Mouse (Mus musculus) gastrocnemius, postnatal 25 days (tissue): Measurements from ENCODE around the gene 1700028P14Rik. TPM values are rescaled to one million over a fixed set of nuclear protein-coding genes. Genes with fewer than 3 reads are reported as not detected.
"Not testable (repeated sequence)": the region's sequence is repeated elsewhere in the genome, so short reads cannot be mapped to it uniquely, and the experiment has no call there.

Experiments
- DNase-seq: peaks from one replicate; pipeline ENCODE4 v3.0.0; 2022
- long read RNA-seq, 2 experiments: library from polyadenylated mRNA; stranded (forward); transcript quantifications; one replicate each; pipeline ENCODE4 v2.0.0; 2021
- total RNA-seq, 2 experiments: library from RNA; stranded (reverse); gene quantifications; 1 replicate in 1 of 2; 2 replicates in 1 of 2; pipeline ENCODE4 v1.2.3; 2021

1700028P14Rik gene
- not detected for total RNA-seq
- long read RNA-seq, experiment 1: 0 reads
- long read RNA-seq, experiment 2: 0 reads

DNA sequence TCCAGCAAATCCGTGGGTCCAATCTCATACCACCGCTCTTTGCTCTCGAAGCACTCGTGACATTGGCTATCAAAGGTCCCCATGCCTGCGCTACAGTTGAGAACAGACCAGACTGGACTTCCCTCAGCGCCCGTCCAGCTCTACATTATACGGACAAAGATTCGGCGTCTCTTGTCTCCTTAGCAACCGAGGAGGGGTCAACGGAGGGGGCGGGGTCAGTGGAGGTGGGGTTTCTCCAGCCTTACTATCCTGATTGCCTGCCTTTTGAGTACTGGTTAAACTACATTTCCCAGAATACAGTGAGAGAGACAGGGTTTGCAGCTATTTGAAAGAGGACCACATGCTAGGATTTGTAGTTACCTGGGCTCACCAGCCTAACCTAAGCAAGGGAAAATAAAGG lies at the start of gene 1700028P14Rik:
TSS of gene 1700028P14Rik (minus strand) at position 169 of the 400 bp plus-strand sequence.
- peak; percentile 22 for DNase-seq

GRCm38 (mm10) chr19:23699131-23699530 lies 46.5 kb upstream of the 1700028P14Rik start:
- no peak for DNase-seq

DNA sequence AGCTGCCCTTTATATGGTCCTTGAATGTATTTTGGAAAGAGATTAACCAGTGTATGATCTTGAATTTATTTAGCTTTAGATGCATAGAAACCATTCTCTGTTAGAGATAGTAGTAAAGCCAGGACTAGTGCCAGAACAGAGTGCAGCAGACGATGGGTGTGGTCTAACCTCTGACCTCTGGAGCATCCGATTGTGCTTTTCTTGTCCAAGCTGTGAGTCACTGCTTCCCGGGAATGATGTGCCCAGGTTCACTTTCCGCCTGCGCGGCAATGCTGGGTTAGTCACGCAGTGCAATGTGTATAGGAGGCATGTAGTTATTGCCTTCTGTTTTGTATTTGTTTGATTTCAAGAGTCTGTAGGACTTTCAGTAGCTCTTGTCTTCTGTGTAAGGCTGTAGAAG lies 45.8 kb upstream of the 1700028P14Rik start:
- DNase-seq: no peak

DNA sequence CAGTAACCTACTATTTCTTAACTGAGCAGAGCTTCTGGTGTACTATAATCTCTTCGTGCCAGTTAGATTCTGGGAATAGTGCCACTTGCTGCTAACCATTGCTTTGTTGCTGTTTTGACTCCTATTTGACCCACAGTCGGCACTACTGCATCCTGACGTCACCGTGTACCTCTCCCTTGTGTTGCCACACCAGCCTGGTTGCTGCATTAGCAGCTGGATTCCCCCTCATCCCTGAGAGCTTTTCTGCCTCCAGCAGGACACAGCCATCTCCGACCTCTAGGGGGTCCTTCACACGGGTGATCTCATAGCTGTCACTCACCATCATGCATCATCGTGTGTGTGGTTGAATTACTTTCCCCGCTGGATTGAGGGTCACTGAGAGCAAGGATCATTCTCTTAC lies 45.2 kb upstream of the 1700028P14Rik start:
- peak; percentile 10 for DNase-seq

- DNase-seq: peak; percentile 12
Observed at GRCm38 (mm10) chr19:23694344-23694743, 41.7 kb upstream of the 1700028P14Rik start.

DNA sequence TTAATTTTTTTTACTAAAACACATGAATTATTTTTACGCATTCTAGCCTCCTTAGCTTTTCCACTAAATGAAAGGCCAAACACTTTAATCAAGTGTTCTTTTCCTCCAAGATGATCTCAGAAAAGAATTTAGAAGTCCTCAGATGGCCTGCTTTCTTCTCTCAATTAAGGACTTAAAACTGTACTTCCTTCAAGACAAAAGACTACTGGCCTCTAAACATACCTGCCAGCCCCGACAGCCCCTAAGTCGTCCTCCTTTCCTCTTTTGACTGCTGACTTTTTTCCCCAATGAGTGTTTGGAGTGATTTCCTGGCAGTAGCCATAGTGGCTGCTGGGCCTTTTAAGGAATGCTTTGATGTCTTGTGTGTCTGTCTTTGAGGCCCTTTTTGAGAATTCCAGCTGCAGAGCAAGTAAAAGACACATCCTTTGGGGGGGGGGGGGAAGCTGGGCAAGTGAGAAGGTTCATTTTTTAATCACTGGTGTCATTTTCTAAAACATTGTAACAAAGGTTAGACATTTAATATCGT lies 35.9 kb upstream of the 1700028P14Rik start:
- no peak for DNase-seq

GRCm38 (mm10) chr19:23687296-23688021 lies 34.8 kb upstream of the 1700028P14Rik start, which contains the start of gene Ptar1:
Ptar1 (plus strand) TSS chr19:23687429.
- peak; percentile 91 for DNase-seq

DNA sequence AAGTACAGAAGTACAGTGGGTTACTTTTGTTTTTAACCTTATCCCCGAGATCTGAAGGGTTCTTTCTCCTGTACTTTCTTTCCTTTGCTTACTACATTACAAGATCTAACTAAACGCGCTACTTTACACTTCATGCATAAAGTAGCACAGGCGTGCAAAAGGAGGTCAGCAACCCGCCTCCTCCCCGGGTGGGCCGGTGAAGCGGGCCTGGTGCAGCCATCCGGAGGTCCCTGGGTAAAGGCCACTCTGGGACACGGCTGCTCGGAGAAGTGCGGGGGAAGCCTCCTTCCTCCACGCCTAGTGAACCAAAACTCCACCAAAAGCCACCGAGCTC lies 34.3 kb upstream of the 1700028P14Rik start:
- DNase-seq: no peak

GRCm38 (mm10) chr19:23675656-23676055 lies 23.0 kb upstream of the 1700028P14Rik start:
- DNase-seq: not testable (repeated sequence)

DNA sequence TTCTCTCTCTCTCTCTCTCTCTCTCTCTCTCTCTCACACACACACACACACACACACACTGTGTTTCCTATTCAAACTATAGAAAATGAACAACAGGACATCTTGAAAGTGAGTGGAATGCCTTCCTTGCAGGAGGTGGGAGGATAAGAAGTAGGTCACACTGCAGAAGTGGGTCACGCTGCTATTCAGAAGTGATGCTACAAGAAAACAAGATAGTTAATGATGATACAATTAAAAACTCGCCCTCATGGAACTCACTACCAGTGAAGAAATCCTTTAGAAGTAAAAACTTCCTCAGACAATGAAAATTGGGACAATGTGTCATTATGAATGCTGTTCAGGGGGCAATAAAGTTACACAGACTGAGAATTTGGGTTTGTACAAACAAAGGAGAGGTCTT lies 20.4 kb upstream of the 1700028P14Rik start:
- no peak for DNase-seq

DNA sequence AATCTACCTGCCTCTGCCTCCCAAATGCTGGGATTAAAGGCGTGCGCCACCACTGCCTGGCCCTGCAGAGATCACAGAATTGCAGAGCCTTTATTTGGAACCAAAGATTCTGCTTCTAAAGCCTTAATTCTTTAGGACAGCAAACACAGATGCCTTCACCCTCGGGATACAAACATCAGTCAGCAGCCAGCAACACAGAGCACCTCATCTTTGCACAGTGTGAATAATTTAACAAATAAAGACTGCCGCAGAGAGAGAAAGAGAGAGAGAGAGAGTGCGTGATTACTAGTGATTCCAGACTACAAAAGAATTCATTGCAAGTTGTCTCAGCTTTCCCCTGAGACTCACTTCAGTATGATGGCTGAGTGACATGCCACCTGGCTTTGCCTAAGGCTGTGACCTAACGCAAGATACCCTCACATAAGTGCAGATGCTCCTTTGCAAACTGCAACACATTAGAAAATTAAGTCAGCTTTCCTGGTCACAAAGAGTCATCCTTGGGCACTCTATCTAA lies 15.6 kb upstream of the 1700028P14Rik start:
- no peak for DNase-seq

- no peak for DNase-seq
Observed at GRCm38 (mm10) chr19:23664083-23664482, 11.5 kb upstream of the 1700028P14Rik start.

DNA sequence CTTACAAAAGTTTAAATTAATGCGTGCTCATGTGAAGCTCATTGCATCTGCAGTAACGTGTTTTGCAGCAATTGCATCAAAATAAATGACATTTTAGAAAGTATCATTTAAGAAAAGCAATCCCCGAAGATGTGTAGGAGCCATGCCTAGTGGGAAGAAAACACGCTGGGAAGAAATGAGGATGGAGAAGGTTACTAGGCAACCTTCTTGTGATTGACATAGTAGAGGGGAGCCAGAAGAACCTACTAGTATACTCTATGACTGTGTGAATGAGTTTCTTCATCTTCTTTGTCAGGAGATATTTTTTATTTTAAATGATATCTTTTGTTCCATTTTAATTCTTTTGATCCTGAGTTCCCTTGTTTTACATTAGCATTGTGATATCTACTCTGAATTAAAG lies 5.7 kb upstream of the 1700028P14Rik start:
- no peak for DNase-seq

DNA sequence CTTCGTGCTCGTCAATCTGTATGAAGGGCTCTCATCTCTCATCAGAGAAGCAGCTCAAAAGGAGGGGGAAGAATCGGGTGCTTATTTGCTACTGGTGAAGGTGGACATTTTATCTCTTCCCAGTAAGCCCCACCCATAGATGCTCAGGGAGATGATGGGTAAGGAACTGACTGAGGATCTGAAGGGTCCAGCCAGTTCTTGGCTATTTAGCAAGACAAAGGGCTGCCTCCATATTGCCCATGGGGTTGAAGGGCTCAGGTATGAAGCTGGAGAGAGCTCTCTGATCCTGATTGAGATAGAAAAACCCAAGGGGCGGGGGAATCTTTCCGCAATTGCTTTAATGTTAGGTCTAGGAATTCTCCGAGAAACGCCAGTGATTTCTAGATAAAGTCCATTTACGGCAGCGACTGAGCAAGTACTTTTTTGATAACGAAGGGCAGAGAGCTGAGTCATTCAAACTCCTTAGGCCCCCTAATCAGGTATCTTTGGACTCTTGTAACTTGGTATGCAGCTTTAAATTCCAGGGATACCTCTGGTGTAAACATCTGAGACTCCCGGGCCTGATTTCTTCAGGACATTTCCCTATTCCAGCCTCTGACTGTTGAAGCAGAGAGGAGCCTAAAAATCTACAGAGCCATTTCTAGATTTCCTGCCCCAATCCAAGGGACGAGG lies 4.8 kb upstream of the 1700028P14Rik start:
- DNase-seq: no peak

- no peak for DNase-seq
Observed at GRCm38 (mm10) chr19:23653154-23653553, 542 bp upstream of the 1700028P14Rik start.

- no peak for DNase-seq
Observed at GRCm38 (mm10) chr19:23647308-23647707, 5.3 kb downstream of the 1700028P14Rik start.

DNA sequence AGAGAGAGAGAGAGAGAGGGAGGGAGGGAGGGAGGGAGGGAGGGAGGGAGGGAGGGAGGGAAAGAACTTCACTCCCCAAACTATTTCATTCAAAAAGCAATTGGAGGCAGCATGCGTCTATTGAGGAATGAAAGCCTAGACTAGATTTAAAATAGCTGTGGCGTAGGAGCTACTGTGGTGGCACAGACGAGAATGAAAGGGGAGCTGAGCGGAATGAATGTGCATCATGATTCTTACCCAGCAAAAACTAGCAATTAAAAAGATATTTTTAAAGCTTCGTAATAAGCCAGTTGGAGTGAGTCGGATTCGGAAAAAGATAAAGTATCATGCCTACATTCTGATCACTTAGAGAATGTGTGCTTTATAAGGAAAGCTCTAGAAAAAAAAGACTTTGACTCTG lies 7.3 kb downstream of the 1700028P14Rik start:
- no peak for DNase-seq

- DNase-seq: no peak
Observed at GRCm38 (mm10) chr19:23643819-23644218, 8.8 kb downstream of the 1700028P14Rik start.

- DNase-seq: no peak
Observed at GRCm38 (mm10) chr19:23636786-23637185, 15.8 kb downstream of the 1700028P14Rik start.

GRCm38 (mm10) chr19:23631611-23632492 lies 20.8 kb downstream of the 1700028P14Rik start:
- DNase-seq: no peak

DNA sequence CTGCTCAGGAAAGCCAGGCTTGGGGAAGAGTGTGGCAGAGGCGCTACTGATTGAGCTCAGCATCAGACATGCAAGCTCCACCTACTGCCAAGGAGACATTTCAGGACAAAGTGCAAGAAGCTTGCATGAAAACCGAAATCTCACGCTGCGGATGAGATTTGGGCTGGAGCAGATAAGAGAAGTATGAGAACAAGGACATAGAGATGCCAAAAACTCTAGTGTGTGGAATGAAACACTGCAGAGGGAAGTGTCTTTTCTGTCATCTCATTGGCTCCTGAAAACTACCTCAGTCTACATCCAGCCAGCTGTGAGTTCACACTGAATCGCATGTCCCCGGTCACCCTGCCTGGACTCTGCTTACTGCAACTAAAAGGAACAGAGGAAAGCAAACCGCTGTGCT lies 38.3 kb downstream of the 1700028P14Rik start:
- no peak for DNase-seq

DNA sequence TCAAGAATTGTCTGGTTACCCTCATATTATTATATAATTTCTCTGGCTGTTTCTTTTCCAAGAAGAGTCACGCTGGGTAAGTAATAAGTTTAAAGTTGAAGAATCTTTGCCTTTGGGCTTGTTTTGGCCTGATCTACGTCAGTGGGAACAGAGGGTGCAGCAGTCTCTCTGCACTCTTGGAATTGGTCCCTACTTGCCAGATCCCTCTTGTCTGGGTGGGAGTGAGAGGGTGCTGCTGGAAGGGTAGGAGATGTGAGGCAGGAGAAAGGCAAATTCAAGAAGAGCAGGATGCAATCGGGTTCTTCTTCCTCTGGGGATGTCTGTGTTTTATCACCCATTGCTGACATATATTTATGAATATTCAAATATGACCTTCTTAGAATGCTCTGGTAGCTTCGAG lies 42.9 kb downstream of the 1700028P14Rik start:
- no peak for DNase-seq
